Mouse (Mus musculus) bone marrow, adult 2 months (tissue): ENCODE results near the gene Nkx2-2.

Source experiments
- CTCF ChIP-seq: fragments of 200-500 bp; IDR thresholded peaks from 2 replicates; pipeline ENCODE4 v1.5.1; 2011; ENCODE audit warnings: low read length, control low read depth; ENCODE audit not compliant: control insufficient read depth, insufficient read depth
- POLR2A ChIP-seq: fragments of 200-500 bp; IDR thresholded peaks from 2 replicates; pipeline ENCODE4 v1.6.1; 2011; ENCODE audit warnings: low read depth, mild to moderate bottlenecking, control low read depth, low read length, borderline replicate concordance; ENCODE audit not compliant: control insufficient read depth

GRCm38 (mm10) chr2:147190316-147191021 lies 3.6 kb downstream of the Nkx2-2 start:
- TF ChIP-seq CTCF (no peak), POLR2A (no peak)
